Mouse (Mus musculus): ENCODE results near the gene Dlgap3. TPM values are rescaled to one million over a fixed set of nuclear protein-coding genes. Genes with fewer than 3 reads are reported as not detected.

The Dlgap3 gene
- 1 to 10 TPM; 6.4 to 7.5 TPM for total RNA-seq (2021)
- long read RNA-seq, experiment 1, partial matches to known transcripts = 1 of 3 reads
- long read RNA-seq, experiment 1, other reads (novel, unspliced or antisense) = 1 of 3 reads
- long read RNA-seq, experiment 2, partial matches to known transcripts = 2 of 7 reads
- long read RNA-seq, experiment 2, other reads (novel, unspliced or antisense) = 3 of 7 reads

DNA sequence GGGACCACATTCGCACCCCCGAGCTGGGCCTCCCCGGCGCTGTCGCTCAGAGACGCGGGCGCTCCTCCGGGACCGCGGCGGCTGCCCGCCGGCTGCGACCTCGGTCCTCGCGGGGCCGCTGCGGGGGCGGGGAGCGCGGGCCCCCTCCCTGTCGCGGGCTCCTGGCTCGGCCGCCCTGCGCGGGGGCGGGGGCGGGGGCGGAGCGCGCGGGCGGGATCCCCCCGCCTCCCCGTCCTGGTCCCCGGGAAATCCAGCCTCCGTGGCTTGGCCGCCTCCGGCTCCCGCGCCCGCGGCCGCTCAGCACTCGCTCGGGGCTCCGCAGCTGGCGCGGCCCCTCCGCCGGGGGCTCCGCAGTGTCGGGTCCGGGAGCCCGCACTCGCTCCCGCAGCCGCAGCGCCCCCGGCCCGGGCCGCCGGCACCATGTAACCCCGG is at the start of gene Dlgap3:
Dlgap3 (plus strand) TSS at position 291 of the 432 bp plus-strand sequence.
- peak; percentile 74 for DNase-seq

DNA sequence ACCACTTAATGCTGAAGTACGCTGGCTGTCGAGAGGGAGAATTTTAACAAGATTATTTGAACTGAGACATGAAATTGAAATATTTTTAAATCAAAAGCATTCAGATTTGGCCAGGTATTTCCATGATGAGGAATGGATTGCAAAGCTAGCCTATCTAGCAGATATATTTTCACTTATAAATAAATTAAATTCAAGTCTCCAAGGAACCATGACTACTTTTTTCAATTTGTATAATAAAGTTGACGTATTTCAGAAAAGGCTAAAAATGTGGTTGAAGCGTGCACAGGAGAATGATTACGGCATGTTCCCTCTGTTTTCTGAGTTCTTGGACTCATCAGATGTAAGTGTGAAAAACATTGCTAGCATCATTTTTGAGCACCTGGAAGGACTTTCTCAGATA is 45.6 kb upstream of the Dlgap3 start, which contains the start of gene Tmem35b:
Tmem35b (plus strand) TSS at position 301 of the 400 bp plus-strand sequence.
- DNase-seq = no peak

DNA sequence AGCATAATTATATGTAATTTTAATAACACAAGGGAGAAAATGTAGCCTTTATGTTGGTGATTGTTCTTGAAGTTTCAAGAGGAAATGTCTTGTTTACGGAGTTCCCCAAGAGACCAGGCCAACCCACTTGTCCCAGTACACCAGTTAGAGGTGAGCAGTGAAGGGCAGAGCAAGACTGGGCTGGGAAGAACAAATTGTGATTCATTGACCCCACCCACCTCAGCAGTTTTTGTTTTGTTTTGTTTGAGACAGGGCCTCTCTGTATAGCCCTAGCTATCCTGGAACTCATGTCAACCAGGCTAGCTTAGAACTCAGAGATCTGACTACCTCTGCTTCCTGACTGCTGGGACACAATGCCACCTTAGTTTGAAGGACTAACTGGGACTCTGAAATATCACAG is 44.7 kb upstream of the Dlgap3 start:
- no peak for DNase-seq

DNA sequence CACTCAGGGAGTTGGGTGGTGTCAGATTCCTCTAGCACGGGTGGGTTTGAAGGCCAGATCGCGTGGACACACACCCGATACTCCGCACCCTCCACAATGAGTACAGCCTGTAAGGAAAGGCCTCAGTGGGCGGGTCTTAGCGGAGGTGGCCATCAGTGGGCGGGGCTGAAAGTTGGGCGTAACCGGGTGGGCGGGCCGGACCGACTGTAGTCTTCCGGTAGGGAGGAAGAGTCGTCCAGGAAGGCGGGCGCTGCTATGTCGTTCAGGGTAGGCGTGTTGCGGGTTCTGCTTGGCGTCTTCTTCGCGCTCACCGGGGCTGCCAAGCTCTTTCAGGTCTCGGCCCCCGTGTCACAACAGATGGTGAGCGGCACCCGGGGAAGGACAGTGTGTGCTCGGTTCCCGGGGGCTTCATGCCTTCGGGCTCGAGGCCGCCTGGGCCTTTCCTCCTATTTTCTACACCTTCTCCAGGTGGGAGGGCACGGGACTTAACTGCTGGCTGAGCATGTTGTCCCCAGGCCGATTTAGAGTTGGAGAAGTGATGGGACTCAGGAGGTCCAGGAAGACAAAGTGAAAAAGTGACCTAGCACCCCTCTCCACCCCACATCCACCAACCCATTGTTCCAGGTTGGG is 43.1 kb upstream of the Dlgap3 start:
- DNase-seq = peak; percentile 97

DNA sequence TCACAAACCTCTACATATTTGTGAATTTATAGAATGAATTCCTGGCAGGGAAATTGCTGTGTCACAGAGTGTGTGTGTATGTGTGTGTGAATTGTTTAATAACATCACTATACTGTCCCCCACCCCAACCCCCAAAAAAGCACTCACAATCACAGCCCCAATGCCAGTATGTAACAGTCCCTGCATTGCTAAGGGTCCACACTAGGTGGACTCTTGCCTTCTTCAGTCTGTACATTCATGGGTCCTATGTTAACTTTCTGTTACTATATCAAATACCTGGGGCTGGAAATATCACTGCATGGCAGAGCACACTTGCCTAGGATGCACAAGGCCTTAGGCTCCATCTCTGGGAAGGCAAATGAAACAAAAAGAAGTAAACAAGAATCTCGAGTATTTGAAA is 34.3 kb upstream of the Dlgap3 start:
- DNase-seq = no peak

DNA sequence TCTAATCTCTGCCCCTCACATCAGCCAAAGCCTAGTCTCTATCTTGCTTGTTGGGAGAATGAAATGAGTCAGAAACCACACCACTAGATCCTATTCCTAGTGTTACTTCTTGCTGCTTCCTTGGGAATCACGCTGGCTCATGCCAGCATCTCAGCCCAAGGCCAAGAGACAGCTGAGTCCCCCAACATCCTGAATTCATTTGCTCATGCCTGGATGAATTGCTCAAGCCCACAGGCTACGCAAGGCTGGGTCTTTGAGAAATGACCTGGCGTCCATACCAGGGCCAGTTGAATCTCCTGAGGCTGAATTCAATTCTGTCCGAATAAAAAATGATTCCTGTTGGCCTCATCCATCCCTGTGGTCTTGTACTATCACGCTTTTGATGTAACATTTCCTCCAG is 31.4 kb upstream of the Dlgap3 start:
- no peak for DNase-seq

DNA sequence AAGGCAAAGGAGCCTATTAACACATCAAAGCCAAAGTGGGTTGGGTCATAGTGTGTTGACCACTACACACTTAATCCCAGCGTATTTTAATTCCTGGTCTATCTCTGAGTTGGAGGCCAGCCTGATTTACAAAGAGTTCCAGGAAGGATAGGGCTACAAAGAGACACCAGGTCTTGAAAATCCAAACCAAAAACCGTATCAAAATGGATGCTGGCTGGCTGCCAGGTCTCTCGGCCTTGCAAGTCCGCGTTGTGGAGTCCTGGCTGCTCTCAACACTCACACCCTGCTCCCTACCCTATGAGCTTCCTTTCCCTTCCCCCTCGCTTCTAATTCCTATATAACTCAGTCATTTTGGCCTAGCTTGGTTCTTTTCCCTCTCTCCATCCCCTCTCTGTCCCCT is 30.5 kb upstream of the Dlgap3 start:
- DNase-seq = peak; percentile 68

DNA sequence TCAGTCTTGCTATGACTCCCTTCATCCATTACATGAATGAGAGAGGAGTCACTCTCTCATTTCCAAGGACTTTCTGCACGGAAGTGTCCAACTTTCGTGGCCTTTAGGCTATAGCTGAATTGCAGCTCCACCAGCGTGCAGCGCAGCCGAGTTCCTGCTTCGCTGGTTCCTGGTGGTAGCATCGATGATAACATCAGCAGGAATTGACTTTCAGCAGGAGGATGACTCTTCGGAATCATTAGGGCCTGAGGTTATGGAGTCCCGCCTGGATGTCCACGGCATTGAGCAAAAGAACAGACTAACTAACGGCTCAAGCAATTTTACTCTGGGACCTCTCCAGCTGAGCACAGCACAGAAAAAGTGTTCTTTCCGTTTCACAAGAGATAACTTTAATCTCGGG is 19.0 kb upstream of the Dlgap3 start:
- no peak for DNase-seq

DNA sequence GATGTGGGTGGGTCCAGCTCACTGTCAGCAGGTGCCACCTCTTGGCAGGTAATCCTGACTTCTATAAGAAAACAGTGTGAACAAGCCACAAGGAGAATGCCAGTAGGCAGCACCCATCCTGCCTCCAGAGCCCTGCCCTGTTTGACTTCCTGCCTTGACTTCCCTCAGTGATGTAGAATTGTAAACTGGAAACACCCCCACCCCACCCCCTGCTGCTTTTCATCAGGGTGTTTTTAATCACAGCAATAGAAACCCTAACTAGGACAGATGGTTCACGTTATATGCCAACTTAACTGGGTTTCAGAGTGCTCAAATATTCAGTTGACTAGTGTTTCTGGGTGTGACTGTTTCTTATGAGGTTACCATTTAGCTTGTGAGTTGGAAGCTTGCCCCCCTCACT is 15.7 kb upstream of the Dlgap3 start:
- DNase-seq = no peak

DNA sequence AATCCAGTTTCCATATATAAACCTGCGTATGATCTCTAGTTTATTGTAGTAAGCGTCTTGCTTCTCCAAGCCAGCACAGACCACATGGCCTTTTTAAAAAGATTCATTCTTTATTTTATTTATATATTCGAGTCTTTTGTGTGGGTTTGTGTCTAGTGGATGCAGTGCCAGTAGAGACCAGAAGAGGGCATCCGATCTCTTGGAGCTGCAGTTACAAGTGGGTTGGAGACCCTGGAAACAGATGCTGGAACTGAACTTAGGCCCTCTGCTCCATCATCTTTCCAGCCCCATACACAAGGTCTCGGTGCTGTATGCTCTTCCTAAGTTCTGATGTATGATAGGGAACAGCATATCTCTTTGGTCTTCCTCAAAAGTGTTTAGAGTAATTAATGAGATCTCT is 13.2 kb upstream of the Dlgap3 start:
- DNase-seq = no peak

DNA sequence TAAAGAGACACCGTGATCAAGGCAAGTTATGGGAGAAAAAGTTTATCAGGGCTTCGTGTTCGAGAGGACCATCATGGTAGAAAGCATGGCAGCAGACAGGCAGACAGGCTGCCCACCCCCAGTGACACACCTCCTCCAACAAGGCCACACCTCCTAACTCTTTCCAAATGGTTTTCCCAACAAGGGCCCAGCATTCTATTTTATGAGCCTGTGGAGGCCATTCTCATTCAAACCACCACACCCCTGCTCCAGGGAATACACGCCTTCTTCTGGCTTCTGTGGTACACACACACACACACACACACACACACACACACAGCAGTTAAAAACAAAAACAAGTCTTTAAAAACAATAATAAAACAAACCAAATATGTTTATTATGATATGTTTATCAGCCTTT is 11.3 kb upstream of the Dlgap3 start:
- DNase-seq = no peak

DNA sequence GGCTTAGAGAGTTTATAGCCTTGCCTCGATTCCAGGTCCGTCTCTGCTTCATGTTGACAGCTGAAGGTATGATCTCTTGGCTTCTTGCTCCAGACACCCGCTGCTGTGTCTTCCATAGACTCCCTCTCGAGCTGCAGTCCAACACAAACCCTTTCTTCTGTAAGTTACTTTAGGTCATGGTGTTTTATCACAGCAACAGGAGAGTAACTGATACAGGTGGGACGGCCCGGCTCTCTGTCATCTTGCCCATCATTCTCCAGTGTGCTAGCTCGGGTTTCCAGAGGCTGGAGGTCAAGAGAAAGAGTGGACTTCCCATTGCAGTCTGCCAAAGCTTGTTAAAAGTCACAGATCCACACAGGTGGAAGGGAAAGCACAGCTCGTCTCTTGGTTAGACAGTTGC is 5.1 kb upstream of the Dlgap3 start:
- DNase-seq = no peak

DNA sequence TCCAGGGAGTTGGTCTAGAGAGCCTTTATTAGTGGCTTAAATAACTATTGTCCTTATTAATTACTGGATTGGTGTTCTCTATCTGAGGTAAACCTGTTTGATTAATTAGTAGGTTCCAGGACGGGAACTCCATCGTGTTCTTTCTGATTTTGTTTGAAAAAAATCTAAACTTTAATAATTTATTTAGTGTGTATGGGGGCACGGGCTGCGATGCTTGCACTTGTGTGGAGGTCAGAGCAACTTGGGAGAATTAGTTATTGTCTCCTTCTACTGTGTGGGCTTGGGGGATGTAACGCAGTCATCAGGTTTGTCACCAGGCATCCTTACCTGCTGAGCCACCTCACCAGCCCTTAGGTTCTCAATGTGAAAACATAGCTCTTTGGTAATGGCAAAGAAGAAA is 1.9 kb upstream of the Dlgap3 start:
- DNase-seq = no peak

DNA sequence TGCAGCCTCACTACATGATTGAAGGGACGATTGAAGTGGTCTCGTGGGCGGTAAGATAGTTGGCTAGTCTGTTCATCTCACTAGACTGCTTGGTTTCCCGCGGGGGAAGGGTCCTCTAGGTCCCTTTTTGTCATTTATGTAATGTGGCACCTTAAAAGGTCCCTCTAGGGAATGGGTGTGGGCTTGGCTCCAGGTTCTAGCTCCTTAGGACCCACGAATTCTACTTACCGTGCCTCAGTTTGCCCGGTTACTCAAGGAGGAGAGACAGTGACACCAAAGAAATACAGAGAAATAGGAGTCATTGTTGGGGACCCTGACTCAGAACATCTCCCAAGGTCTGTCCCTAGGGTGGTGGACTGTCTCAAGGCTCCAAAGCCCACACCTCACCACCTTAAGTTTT is 1.3 kb upstream of the Dlgap3 start:
- no peak for DNase-seq

DNA sequence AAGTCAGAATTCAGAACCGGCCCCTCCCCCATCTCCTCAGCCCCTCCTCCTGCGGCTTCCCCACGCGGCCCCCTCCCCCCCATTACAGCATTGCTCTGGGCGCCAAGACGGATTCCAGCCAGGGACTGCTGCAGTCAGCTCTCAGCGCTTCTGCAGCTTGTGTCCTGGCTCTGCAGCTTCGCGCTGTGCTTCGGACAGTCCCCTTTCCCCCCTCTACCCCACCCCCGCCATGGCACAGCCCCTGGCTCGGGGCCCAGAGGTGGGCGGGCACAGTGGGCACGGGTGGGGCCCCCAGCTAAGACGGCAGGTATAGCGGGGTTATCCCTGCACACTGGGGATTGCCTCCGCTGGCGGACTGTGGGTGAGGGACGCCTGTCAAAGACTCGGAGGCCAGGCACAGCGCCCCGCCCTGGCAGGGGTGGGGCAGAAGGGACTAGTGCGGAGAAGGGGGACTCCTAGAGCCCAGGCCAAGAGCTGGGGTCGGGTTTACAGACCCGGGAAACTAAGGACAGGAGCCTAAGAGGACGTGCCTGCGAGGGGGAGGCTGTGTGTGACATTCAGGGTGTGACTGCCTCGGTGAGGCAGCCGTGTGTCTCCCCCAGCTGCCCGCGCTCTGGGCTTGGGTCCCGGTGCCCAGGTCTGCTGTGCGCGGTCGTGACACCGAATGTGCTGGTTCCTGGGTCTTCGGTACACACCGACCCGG is 642 bp upstream of the Dlgap3 start:
- peak; percentile 62 for DNase-seq

DNA sequence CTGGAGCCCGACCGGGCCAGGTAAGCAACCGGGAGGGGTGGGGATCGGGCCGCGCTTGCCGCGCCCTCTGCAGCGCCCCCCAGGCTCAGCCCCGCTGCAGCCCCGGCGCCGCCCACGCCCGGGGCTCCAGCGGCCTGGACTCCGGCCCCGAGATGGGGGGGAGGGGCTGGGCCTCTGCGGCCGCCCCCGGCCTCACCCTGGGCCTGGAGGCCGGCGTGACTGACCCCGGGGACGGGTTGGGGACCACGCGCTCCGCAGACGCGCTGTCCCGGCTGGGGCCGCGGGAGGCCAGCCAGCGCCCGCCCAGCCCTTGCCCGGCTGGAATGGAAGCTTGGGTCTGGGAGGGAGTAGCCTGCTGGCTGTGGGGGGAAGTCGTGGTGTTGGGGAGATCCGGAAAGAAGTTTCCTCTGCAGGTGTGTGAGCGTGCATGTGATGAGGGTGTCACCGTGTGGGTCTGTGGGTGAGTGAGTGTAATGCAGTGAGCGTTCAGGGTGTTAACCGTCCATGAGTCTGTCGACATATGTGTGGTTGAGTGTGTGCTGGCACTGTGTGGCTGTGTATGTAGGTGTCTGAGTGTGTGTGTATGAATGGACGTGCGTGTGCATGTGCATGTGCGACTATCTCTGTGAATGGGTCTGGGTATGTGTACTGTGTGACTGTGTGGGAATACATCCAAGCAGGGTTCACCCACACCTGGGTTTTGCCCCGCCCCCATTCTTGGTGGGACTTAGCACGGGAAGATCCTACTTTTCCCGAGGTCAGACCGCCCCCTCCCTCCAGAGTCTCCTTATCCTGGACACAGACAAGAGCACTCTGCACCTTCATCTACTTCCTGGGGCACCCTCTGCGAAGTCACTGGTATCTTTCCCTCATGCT is 580 bp downstream of the Dlgap3 start:
- DNase-seq = peak; percentile 21

DNA sequence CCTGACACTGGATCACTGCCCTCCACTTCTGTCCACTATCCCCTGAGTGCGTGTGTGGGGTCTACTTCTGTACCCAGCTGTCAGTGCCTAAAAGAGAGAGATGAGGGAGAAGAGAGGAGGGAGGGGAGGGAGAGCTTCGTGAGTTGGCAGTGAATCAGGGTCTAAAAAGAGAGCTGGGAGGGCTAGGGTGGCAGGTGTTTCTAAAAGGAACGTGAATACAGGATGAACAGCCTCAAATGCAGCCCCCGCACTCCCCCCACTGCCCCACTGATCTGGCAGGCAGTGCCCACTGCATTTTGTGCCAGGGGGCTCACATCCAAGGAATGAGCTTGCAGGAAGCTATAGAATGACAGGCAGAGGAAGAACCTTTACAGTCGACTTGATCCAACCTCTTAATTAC is 1.9 kb downstream of the Dlgap3 start:
- no peak for DNase-seq

DNA sequence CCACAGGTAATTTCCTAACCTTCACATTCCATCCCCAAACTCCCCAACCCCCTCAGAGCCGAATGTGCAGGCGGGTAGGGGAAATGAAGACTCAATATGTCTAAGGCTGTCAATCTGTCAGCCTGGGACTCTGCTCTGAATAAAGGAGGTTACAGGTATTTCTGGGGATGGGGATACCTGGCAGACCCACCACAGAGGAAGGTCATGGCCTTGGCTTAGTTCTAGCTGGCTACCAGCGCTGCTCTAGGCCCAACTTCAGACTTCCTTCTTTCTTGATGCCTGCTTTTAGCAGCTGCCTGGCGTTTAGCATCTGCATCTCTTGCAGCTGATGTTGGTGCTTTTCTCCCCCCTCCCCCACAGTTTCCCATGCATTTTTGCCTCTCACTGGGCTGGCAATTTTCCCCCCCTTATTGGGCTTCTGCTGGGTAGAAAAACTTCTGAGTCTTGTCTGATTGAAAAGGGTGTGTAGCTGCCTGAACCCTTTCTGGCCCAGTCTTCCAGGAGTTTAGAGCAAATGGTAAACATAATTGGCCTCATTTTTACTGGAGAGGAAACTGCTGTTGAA is 2.4 kb downstream of the Dlgap3 start:
- no peak for DNase-seq

DNA sequence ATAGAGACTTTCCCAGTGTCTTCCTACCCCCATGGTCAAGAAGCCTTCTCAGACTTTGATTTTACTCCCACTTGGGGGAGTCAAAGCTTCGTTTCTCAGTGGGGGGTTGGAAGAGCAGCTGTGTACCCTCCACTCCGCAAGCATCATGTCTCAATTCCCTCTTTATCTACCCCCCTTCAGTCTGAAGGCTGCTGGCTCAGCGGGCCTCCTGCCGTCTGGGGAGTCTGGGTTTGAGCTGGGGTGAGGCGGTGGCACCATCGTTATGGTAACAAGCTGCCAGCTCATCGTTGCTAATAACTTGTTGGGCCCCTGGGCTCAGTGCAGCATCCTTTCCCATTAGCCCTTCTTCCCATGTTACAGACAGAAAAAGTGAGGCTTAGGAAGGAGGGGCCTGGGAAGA is 3.1 kb downstream of the Dlgap3 start:
- no peak for DNase-seq

DNA sequence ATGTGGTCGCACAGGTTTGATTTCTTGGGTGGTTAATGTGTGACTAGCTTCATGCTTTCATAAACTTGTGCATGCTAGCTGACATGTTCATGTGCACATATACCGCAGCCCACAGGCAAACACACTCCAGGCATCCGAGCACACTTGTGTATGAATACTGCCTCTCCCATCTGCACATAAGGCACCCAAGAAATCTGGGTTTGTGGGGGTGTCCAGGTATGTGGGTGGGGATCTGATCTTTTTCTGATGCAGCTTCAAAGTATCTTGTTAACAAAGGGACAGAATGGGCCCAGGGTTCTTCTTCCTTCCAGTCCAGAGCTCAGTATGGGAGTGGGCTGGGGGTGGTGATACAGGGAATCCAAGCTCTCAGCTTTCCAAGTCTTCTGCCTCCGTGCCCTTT is 3.6 kb downstream of the Dlgap3 start:
- no peak for DNase-seq

DNA sequence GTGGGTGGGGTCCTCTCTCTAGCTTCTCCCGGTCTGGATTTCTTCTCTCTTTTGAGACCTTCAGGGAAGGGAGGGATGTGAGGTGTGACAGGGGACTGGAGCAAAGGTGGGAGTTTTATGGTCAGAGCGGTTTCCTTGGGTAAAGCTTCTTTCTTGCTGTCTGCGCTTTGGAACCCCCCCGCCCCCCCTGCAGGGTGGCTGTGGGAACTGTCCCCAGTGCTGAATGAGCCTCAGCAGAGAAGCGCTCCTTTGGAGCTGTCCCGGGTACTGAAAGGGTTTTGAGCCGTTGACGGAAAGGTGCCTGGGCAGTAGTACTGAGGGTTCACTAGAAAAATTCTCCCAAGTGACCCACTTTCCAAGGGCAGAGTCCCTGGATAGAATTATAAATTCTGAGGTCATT is 4.5 kb downstream of the Dlgap3 start:
- DNase-seq = peak; percentile 89
